Mouse (Mus musculus) midbrain, embryonic 14.5 days (tissue): ENCODE measurements around the gene Ccdc117. TPM values are rescaled to one million over a fixed set of nuclear protein-coding genes. Genes with fewer than 3 reads are reported as not detected.
A peak's percentile ranks its signal among the peaks of the same experiment; 100 is the strongest.
"Not testable (repeated sequence)": the region's sequence is repeated elsewhere in the genome, so short reads cannot be mapped to it uniquely, and the experiment has no call there.

Experiments
- ATAC-seq: fragments of 200-750 bp; cut with Nextera tagmentation; 2 replicates; pipeline ENCODE4 v1.8.0; 2017; ENCODE audit warnings: moderate number of reproducible peaks, moderate library complexity; ENCODE audit not compliant: low FRiP score, low TSS enrichment
- DNase-seq: peaks from one replicate; pipeline ENCODE4 v3.0.0-alpha.2; 2015
- H3K27ac ChIP-seq: fragments of 300-500 bp; sonication (generic); replicated peaks from 2 replicates; pipeline ENCODE4 v1.5.1; 2014; ENCODE audit warnings: mild to moderate bottlenecking, low read depth, low read length, moderate library complexity
- H3K27me3 ChIP-seq: fragments of 300-500 bp; sonication (generic); 2 replicates; pipeline ENCODE4 v1.6.1; 2014; ENCODE audit warnings: low read length, control low read depth, mixed read lengths; ENCODE audit not compliant: control insufficient read depth, insufficient read depth
- H3K36me3 ChIP-seq: fragments of 300-500 bp; sonication (generic); 2 replicates; pipeline ENCODE4 v1.6.1; 2014; ENCODE audit warnings: low read length, control low read depth; ENCODE audit not compliant: control insufficient read depth, insufficient read depth
- H3K4me1 ChIP-seq: fragments of 300-500 bp; sonication (generic); 2 replicates; pipeline ENCODE4 v1.6.1; 2014; ENCODE audit warnings: mild to moderate bottlenecking, antibody characterized with exemption, low read length, control low read depth; ENCODE audit not compliant: control insufficient read depth, insufficient read depth
- H3K4me2 ChIP-seq: fragments of 300-500 bp; sonication (generic); 2 replicates; pipeline ENCODE4 v1.6.1; 2014; ENCODE audit warnings: mild to moderate bottlenecking, low read length, moderate library complexity
- H3K4me3 ChIP-seq: fragments of 300-500 bp; sonication (generic); replicated peaks from 2 replicates; pipeline ENCODE4 v1.5.1; 2014; ENCODE audit warnings: low read depth, low read length
- H3K9ac ChIP-seq: fragments of 300-500 bp; sonication (generic); replicated peaks from 2 replicates; pipeline ENCODE4 v1.6.1; 2014; ENCODE audit warnings: mild to moderate bottlenecking, low read length, moderate library complexity
- H3K9me3 ChIP-seq: fragments of 300-500 bp; sonication (generic); 2 replicates; pipeline ENCODE4 v1.6.1; 2016; ENCODE audit warnings: low read length, control low read depth, mixed read lengths; ENCODE audit not compliant: control insufficient read depth
- WGBS: fragments of 180-500 bp; shearing (Covaris S2); extraction: QIAGEN DNeasy Blood & Tissue Kit; methylation state at CpG from one replicate; pipeline ENCODE4 v1.1.7; 2014; 5-methylcytosine and 5-hydroxymethylcytosine counted together
- polyA plus RNA-seq: library from polyadenylated mRNA; unstranded; fragments of >200 nt; fragmentation: Nextera tagmentation; extraction: Ambion mirVana; gene quantifications from 2 replicates; pipeline ENCODE4 v1.2.1, GENCODE M21; 2014

Gene Ccdc117
- polyA plus RNA-seq, 1 experiment from 2014 or later, result 14.8 TPM

- H3K27ac ChIP-seq, result 0 out of 2 replicates have a peak overlapping the region, but pooled peaks have one; percentile 74
- H3K9me3 ChIP-seq, result no peaks in the 10 kb centered on the region
- H3K4me1 ChIP-seq, result peaks cover 8% of the 10 kb centered on the region
- WGBS, result 56% methylated on average over 5 of the region's 5 CpGs
- H3K4me3 ChIP-seq, result peak overlapping the region; percentile 88
- no peak for DNase-seq
- peak overlapping the region; percentile 82; the same call in 1 of the 2 replicates for H3K9ac ChIP-seq
- H3K4me2 ChIP-seq, result peak overlapping the region; percentile 84
- ATAC-seq, result no peak
- no peaks in the 10 kb centered on the region for H3K27me3 ChIP-seq
- peaks cover 4% of the 10 kb centered on the region; the same call in 1 of the 2 replicates for H3K36me3 ChIP-seq
These were observed 647 bp upstream of the Ccdc117 start for GRCm38 (mm10) chr11:5542482-5543185.

DNA sequence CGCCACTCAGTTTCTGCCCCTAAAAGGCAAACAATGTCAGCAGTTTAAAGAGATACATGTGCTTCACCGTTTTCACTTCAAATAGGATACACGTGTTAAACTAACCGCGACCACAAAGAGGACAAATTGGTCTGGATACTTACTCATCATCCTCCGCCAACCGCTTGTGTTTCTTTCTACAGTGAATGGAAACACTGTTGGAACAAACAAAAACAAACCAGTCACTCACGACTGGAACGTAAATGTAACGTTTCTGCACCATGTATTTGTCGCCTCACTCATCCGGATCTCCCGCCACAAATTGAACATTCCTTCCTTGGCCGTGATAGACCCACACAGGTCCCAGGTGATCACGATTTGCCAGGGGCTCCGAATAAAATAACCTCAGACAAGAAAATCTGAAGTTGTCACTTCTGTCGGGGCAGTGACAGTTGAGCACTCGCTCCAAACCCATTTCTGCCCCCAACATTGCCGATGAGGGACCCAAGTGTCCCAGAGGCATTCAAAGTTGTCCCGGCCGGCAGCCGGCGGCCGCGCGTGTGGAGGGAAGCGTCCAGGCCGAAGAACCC is 673 bp downstream of the Ccdc117 start:
- 4% methylated on average over 25 of the region's 28 CpGs for WGBS
- DNase-seq (peak; percentile 48), ATAC-seq (no peak)
- Histone ChIP-seq H3K9me3 (no peaks in the 10 kb centered on the region), H3K4me3 (peak overlapping the region; percentile 88), H3K4me2 (peak overlapping the region; percentile 84), H3K4me1 (peaks cover 8% of the 10 kb centered on the region), H3K27ac (peak overlapping the region; percentile 74), H3K9ac (peak overlapping the region; percentile 82), H3K27me3 (no peaks in the 10 kb centered on the region), H3K36me3 (peaks cover 4% of the 10 kb centered on the region; the same call in 1 of the 2 replicates)

DNA sequence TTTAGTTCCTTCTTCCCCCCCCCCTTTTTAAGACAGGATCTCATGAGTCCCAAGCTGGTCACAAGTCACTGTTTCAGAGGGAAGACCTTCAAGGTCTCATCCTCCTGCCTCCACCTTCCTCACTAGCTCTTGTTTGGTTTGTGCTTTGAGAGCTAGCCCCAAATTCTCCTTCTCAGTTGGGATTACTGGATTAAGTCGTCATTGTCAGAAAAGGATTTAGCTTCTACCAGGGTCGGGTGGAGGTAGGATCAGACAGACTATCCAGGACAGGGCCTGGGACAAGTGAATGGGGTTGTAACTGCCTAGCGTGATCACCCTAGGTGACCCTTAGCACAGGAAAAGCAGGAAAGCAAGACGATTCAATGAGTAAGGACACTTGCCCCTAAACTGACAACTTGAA is 1.7 kb downstream of the Ccdc117 start:
- no peaks in the 10 kb centered on the region for H3K27me3 ChIP-seq
- H3K4me1 ChIP-seq, result peaks cover 8% of the 10 kb centered on the region
- 10% methylated on average over 4 of the region's 4 CpGs for WGBS
- no peak overlapping the region; the same call in 1 of the 2 replicates for H3K9ac ChIP-seq
- H3K4me2 ChIP-seq, result peak overlapping the region; percentile 84
- ATAC-seq, result no peak
- no peak for DNase-seq
- H3K9me3 ChIP-seq, result no peaks in the 10 kb centered on the region
- H3K4me3 ChIP-seq, result no peak overlapping the region; the same call in 1 of the 2 replicates
- H3K36me3 ChIP-seq, result peaks cover 4% of the 10 kb centered on the region; the same call in 1 of the 2 replicates
- H3K27ac ChIP-seq, result no peak overlapping the region

- not testable (repeated sequence) for ATAC-seq, H3K9ac ChIP-seq, H3K27ac ChIP-seq, H3K4me1 ChIP-seq, H3K4me2 ChIP-seq, H3K27me3 ChIP-seq, H3K4me3 ChIP-seq, H3K9me3 ChIP-seq, DNase-seq
- WGBS, result 94% methylated on average over 4 of the region's 4 CpGs
- peaks cover 31% of the 10 kb centered on the region for H3K36me3 ChIP-seq
These were observed 4.5 kb downstream of the Ccdc117 start for GRCm38 (mm10) chr11:5537454-5537853.

DNA sequence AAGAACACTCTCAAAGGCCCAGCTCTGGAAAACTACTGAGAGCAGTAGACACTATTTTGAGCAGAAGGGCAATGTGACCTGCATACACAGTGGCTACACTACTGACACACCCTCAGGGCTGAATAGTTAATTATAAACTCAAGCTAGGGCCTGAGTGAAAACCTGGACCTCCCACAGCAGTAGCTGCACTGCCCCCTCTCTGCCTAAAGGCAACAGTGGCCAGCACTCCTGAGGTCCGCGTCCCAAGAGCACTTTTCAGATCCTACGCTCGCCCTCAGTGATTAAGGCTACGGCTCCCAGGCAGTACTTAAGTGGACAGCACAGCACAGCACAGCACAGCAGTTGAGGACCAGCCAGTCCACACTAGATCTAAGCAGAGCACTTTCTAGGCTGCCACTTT is 8.9 kb downstream of the Ccdc117 start:
- no peak overlapping the region for H3K27ac ChIP-seq

DNA sequence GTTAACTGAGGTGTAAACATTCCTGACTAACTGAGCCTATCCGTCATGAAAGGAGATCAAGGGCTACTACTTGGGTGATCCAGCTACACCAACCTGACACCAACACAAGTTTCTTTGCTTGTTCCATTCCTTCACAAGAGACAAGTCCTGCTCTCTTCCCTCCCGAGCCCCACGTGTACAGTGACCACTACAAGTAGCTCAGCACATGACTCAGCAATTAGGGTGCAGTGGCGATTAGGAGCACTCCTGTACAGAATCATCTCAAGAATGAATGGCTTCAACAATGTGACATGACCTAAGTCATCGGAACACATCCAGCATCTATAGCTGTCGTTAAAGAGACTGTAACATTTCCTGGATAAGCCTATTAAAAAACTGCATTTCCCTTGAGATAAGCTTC is 11.3 kb downstream of the Ccdc117 start:
- peaks cover 88% of the 10 kb centered on the region for H3K36me3 ChIP-seq
- no peaks in the 10 kb centered on the region for H3K9me3 ChIP-seq
- no peaks in the 10 kb centered on the region for H3K4me1 ChIP-seq
- 83% methylated on average over 6 of the region's 6 CpGs for WGBS
- no peak for ATAC-seq
- DNase-seq, result no peak
- H3K27me3 ChIP-seq, result no peaks in the 10 kb centered on the region
- no peak overlapping the region for H3K9ac ChIP-seq
- H3K4me3 ChIP-seq, result no peak overlapping the region
- H3K27ac ChIP-seq, result no peak overlapping the region
- no peak overlapping the region for H3K4me2 ChIP-seq

More for the DNA sequence above, 8.9 kb downstream of the Ccdc117 start:
- ATAC-seq (no peak), DNase-seq (no peak)
- Histone ChIP-seq H3K9ac (no peak overlapping the region), H3K36me3 (peaks cover 70% of the 10 kb centered on the region), H3K4me2 (no peak overlapping the region), H3K9me3 (no peaks in the 10 kb centered on the region), H3K4me1 (no peaks in the 10 kb centered on the region), H3K27me3 (no peaks in the 10 kb centered on the region), H3K4me3 (no peak overlapping the region)
- 76% methylated on average over 5 of the region's 5 CpGs for WGBS

DNA sequence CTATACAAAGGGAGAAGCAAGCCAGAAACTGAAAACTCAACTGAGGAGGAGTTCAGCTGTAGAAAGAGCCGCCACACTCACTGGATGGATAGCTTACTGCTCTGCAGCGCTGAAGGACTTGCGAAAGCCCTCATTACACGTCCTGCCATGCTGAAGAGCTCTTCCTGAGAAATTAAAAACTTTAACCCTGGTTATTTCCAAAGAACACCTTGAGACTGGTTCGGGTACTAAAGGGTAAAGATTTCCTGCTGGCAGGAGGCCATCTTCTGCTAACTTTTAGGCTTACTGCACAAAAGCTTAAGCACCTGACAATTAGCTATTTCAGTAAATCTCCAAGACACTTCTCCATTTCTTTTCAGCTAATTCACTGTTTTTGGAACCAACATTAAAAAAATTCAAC is 11.8 kb downstream of the Ccdc117 start:
- no peak overlapping the region for H3K27ac ChIP-seq
- ATAC-seq (no peak), DNase-seq (no peak)
- 89% methylated on average over 5 of the region's 5 CpGs for WGBS
- H3K9me3 ChIP-seq, result no peaks in the 10 kb centered on the region
- H3K36me3 ChIP-seq, result peaks cover 93% of the 10 kb centered on the region
- H3K4me3 ChIP-seq, result no peak overlapping the region
- no peaks in the 10 kb centered on the region for H3K27me3 ChIP-seq
- H3K9ac ChIP-seq, result no peak overlapping the region
- H3K4me1 ChIP-seq, result no peaks in the 10 kb centered on the region
- H3K4me2 ChIP-seq, result no peak overlapping the region

GRCm38 (mm10) chr11:5528841-5529240 is 13.1 kb downstream of the Ccdc117 start:
- no peaks in the 10 kb centered on the region for H3K9me3 ChIP-seq
- no peak for DNase-seq
- 86% methylated on average over 5 of the region's 5 CpGs for WGBS
- no peak overlapping the region for H3K9ac ChIP-seq
- H3K4me3 ChIP-seq, result no peak overlapping the region
- no peak overlapping the region for H3K27ac ChIP-seq
- no peaks in the 10 kb centered on the region for H3K4me1 ChIP-seq
- no peaks in the 10 kb centered on the region for H3K27me3 ChIP-seq
- H3K4me2 ChIP-seq, result no peak overlapping the region
- ATAC-seq, result no peak
- H3K36me3 ChIP-seq, result peaks cover 93% of the 10 kb centered on the region
